Mouse (Mus musculus) kidney, postnatal 14 days (tissue): ENCODE measurements around the gene Chrng.

Experiments used
- DNase-seq: peaks from one replicate; pipeline ENCODE4 v3.0.0; 2022; ENCODE audit warnings: mixed read lengths

Chrng gene

GRCm38 (mm10) chr1:87259316-87259715 is 54.9 kb downstream of the Chrng start:
- no peak for DNase-seq
